Mouse (Mus musculus) lung, postnatal 10 days (tissue): ENCODE measurements around the gene St7.
A peak's percentile ranks its signal among the peaks of the same experiment; 100 is the strongest.

Source experiments
- DNase-seq: peaks from one replicate; pipeline ENCODE4 v3.0.0; 2021

Gene St7

DNA sequence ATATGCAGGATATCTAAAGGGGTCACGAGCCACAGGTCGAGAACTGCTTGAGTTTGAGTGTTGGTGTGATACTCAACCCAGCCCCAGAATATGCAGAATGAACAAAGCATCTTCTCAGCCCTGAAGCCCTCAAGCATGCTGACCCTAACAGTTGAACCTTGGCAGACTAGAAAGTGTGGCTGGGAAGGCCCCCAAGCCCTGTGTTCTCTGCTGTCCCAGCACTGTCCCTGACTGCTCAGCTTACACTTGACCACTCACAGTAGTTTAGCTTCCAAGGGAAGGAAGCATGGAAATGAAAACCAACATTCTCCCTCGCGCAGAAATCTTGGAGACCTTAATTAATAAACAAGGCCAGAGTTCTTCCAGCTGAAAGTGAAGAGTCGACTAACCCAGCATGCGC, 219.6 kb downstream of the St7 start:
- DNase-seq, result peak; percentile 19

DNA sequence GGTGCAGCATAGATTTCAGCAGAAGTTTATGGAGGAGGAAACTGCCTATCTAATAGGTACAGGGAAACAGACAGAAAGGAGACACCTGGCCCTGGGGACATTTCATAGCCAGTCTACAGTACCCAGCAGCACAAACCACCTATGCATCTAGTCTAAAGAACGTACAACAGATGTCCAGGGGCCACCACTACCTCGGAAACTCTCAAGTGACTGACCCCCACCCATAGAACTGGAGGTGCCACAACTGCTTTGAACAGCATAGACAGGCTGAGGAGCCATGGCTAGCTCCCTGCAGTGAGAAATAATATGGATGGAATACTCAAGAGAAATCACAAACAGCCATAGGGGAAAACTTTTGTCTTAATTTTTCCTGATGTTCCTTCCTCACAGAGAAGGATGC, 220.1 kb downstream of the St7 start:
- no peak for DNase-seq

DNA sequence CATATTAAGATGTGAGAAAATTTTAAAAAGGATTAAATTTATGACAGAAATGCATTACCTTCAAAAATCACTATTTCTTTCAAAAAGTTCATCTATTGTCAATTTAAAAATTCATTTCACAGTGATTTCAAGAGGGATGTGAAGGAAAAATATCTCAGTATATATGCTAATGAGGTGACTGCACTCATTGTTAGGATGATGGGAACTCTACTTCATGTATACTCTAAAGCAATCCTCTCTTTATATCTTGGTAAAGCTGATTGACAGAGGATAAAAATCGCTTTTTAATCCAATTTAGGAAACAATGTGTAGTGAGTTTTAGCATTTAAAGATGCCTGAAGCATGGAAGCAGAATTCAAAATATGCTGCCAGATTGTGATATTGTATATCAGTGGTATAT, 220.6 kb downstream of the St7 start:
- DNase-seq, result no peak

DNA sequence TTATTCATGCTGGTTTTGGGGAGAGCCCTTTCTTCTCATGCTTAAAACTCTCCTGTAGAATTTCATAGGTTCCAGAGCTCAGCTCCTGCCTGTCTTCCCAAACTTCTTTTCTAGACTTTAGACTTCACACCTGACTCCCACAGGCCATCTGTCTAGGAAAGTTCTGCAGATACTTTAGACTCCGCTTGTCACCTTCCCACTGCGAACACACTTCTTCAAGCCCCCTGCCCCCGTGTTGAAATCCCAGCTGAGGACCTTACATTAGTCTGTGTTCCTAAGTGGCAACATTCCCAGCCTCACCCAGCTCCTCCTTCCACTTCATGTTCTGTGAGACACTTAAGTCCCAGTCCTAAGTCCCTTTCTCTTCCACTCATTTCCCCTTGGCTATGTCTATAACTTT, 221.6 kb downstream of the St7 start:
- no peak for DNase-seq

DNA sequence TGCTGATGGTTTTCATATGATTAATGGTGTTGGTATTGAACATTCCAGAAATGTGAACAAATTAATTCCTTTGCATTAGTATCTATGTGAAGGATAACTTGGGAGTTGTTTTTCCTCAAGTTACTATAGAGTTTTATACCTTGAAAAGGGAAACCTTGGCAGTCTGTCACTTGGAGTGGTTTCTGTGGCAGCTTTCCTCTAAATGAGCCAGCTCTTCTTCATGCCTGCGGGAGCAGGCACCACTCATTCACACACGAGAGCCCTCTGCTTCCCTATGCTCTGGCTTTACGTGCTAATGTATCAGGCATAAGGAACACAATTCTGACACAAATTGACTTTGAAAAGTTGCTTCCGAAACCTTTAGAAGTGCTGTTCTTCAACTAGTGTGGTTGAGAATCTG, 224.5 kb downstream of the St7 start:
- no peak for DNase-seq

DNA sequence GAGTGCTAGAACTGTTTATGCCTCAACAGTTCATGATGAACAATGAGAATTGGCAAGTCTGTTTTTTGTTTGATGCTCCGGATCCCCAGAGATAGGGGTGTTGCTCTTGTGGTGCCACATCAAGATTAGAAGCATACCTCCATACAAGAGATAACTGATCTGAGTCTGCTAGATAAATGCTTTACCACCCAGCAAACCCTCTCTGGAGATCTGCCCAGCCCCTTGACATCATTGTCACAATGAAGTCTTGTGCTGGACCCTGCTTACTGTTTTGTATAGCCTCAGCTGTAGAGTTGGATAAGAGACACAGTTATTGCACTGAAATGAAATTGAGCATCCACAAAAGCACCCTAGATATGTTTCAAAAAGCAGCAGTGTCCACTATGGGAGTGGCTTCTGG, 229.4 kb downstream of the St7 start:
- DNase-seq, result no peak

DNA sequence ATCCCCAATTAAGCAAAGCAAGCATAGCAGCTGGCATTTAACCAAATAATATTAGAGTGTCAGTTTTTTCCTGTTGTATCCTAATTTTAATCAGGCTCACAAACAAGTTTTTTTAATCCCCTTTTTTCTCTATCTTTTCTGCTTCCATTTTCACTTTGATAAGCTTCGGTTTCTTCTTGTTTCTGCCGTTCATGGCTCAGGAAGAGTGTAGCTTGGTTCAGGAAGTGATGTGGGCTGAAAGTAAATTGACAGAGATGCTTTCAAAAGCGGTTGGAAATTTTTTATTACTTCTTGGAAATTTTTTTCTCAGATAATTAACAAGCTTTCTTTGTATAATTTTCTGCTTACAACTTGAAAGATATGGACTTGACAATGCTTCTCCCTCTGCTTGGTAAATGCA, 230.2 kb downstream of the St7 start:
- no peak for DNase-seq

DNA sequence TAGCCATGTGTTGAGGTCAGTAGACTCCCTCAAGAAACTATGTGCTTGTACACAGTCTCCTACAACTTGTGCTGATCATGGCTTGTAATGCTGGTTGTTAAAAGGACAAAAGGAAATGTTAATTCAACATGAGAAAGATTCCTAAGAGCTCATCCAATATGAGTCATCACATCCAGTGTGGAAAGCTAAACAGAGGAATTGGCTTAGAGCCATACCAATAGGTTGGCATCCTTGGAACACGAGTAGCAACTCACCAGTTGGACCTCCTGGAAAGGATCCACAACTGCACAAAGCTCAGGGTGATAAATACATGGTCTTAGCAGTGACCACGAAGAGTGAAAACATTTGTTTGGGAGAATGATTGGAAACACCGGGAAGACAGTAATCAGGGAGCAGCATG, 230.6 kb downstream of the St7 start:
- DNase-seq, result no peak

DNA sequence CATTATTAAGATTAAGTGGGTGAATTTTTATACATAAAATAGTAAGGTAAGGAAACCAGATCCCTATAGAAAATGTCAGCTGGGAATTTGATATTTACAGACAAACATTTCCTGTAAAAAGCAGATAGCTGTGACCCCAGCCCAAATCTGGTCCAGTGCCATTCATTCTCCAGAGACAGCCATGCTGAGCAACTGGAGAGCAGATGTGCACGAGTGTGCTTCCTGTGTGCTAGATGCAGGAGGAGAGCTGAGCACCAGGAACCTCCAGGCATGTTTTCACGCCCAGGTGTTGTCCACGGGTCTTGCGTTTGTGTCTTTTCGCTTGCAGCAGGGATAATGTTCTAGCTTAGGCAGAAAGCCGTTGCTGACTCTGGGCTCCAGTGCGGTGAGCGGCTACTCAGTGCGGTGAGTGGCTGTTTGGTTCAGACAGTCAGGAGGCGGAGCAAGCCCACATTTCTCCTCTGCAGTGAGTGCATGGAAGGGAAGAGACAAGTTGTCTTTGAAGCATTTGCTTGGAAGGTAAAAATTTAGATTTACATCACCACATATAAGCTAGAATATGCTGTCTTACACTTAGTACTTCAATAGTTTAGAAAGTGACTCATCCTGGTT, 231.3 kb downstream of the St7 start:
- no peak for DNase-seq

DNA sequence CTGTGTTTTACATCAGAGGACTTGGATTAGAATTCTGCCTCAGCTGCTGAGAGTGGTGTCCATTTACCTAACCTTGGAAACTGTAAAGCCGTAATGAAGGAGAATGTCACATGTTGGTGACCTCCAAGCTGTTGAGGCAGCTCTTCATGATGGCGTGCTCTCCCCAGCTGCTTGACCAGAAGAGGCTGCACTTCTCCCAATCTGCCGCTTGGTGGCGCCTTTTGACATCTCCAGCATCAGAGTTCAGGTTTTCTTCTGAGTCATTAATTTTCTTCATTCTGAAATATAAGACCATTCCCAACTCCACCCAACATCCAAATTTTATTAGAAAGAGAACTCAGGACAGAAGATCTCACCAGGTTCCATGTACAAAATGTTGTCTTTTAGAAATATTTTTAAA, 232.5 kb downstream of the St7 start:
- DNase-seq, result peak; percentile 58

DNA sequence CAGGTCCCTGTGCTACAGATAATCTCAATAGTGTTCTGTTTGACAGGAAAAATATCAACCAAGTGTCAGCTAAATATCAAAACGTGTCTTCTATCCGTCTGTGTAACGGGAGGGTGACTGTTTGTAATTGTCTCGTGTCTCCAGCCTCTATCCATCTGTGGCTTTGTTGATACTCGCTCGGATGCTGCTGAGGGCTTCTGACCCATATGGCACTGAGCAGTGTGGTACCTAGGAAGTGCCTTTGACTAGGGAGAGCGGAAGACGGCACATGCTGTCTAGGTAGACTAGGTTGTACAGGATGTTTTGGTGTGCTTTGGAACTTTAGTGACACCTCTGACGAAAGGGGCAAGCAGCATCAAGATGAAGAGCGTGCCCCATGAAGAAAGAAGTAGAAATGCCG, 235.0 kb downstream of the St7 start:
- no peak for DNase-seq

DNA sequence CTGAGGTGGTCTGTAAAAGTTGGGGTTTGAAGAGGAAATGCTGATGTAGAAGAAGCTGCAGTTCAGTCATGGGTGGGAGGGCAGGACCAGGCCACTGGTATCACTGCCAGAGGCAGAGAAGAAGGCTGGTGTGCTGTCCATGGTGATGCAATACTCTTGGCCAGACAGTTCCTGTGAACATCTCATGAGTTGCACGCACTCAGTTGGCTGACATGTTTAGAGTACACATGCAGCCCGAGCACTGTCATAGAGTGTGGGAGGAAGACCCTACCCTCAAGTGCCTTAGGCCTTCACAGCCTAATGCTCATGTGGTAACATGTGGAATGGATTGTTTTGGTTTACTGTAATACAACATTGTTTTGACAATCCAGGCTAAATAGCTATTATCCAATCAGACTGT, 238.5 kb downstream of the St7 start:
- DNase-seq, result no peak

DNA sequence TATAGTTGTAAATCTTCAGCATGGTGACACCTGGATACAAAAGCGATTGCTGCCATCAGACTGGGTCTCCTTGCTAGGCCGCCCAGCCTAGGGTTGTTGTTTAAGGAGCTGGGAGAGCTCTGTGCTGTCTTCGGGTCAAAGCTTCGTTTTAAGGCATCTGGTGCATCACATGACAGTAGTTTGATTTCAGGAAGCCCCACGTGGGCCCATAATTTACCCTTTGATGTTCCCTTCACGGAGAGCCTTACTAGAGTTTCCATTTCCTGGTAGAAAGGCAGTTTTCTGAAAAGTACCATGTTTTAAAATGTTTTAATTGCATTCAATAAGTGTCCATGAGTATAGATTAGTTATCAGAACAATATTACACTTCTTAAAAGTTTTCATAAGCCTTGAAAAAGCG, 239.1 kb downstream of the St7 start:
- no peak for DNase-seq

DNA sequence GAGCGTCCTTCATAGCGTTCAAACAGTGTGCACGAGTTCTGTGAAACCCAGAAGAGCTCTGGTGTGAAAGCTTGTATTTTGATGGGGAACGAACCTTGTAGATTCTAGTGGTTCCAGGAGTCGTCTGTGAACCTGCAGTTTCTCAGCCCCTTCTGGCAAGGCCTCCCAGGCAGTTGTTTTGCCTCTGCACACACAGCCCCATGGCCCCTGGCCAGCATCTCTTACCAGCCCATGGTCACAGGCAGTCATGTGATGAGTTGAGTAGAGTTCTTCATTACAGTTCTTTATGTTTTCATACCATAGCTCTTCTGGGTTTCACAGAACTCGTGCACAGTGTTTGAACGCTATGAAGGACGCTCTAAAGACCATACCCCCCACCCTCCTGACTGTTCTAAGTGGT, 240.1 kb downstream of the St7 start:
- no peak for DNase-seq

DNA sequence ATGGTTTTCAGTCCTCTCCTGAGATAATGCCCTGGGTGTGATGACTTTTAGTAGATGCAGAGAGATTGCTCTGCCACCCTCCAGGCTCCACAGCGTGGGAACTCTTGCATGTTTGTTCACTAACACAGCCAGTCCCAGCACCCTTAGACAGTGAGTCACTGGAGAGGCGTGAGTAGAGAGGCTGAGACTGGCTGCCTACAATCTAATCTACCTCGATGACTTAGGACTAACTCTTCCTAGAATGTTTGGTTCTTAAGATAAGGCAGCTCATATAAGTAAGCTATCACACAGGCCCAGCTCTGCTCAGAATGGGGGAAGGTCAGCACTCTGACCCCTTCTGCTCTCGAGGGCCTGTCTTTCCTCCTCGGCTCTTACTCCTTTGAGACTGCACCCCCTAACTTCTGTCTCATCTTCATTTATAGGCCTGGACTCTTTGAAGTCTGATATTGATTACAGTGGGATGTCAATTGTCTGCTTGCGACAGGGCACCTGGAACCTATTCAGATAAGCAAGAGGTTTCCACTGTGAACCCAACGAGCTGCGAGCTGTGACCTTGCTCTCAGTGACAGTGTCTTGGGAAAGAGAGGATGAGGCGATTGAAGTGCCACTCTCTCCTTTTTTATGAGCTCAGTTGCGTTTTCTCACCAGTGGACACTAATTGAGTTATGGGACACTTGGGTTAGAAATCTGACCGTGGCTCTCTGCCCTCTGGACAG, 246.1 kb downstream of the St7 start:
- DNase-seq, result no peak

DNA sequence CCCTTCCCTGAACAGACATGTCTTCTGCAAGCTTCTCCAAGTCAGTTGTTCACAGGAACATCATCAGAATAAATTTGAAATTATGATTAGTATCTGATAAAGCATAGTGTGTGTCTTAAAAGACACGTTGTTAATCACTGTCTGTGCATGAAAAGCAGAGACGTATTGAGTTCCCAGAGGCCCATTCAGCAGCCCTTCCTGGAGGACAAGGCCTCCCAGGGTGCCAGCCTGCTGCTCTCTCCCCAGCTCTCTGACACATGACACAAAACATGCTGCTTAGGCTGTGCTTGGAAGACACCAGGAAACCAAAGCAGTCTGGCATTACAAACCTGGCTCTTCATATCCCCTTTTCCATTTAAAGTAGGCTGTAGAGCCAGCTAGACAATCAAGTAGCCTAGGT, 249.2 kb downstream of the St7 start:
- DNase-seq, result no peak

DNA sequence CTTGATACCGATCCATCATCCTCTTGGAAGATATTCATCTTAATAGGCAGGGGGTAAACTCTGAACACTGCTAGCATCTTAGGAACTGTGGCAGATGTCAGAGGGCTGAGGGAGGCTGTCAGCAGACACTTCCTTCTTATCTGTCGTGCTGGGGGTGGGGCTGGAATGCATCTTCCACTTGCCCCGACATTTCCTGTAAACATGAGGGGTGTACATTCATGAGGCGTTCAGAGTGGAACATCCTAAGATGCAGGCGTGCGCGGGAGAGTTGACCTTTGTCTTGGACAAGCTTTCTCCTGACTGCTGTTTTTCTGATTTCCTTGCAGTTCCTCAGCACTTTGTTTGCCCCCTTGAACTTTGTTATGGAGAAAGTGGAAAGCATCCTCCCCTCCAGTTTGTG, 249.6 kb downstream of the St7 start:
- peak; percentile 51 for DNase-seq

DNA sequence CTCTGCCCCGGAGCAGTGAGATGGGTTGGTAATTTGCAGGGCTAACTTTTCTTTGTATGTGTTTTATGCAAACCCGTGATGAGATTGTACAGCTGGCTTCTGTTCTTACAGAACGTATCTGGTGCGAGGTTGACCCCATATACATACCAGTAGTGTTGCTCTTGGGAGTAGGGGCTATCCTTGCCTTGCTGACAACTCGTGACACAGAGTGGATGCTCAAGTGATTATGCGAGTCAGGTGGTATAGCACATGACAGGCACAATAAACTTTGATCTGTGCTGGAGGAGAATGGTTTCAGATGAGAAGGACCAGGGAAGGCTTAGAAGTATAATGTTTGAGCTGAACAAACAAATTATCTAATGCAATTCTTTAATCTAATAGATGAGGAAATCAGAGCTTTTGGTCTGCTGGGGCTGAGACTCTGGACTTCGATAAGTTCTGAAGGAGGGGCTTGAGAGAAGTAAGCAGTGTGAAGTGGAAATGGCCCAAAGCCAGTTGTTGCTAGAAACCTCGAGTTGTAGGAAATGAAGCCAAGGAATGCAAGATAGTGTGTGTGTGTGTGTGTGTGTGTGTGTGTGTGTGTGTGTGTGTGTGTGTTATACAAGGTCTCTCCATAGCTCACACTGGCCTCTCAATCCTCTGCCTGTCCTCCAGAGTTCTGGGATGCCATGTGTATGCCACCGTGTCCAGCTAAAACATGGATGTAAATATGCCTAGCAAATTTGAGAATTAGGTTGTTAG, 251.3 kb downstream of the St7 start:
- peak; percentile 68 for DNase-seq

DNA sequence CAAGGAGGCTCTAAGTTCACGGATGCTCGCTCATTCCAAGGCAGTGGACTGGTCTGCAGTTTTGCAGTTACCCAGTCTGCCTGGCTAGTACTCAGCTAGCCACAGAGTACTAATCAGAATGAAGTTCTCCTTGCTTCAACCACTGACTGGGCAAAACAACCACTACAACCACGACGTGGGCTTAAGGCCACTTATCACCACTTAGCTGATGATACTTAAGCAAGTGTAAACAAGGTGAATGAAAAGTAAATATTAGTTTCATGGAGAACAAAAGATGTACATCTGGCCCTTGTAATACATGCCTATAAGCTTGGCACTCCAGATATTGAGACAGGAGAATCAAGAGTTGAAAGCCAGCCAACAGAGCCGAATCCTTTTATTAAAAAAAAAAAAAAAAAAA, 253.7 kb downstream of the St7 start:
- no peak for DNase-seq

DNA sequence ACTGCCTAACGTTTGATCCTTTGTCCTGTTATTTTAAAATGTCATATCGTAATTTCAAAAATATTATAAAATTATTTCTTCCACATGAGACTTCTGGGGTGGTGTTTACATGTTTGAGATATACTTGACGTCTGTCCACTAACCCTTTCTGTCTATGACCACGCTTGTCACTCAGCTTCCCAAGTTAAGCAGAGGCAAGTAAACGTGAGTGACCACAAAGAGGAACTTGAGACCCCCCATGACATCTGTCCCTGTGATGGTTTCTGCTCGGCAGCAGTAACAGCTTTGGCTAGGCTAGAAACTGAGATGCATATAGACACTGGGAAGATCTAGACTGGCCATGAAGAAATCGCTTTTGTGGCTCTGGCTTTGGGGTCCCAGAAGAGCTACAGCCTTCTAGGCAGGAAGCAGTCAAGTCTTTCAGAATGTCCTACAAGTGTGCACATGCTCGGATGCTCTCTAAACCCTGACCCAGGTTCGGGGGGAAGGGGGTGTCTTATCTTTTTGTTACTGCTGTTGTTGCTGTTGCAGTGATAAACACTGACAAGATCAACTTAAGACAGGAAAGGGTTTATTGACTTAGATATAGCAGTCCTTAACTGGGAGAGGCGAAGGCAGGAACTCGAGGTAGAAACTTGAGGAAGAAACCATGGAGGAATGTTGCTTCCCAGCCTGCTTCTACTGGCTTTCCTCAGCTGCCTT, 254.5 kb downstream of the St7 start:
- DNase-seq, result no peak

DNA sequence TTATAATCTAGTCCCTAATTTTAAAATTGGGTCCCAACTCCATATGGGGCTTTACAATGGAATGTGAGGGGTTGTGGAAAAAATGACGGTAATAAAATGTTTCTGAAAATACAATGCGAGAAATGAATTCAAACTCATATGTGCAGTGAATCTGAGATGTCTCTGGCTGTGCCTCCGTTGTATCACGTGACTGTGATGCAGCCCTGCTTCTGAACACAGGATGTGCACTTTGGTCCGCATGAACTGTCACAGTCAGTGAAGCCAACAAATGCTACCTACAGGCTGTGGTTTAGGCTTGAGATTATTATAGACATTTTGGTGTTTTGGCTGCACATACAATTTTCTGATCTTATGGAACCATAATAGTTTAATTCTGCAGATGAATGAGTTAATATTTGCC, 256.4 kb downstream of the St7 start:
- no peak for DNase-seq

DNA sequence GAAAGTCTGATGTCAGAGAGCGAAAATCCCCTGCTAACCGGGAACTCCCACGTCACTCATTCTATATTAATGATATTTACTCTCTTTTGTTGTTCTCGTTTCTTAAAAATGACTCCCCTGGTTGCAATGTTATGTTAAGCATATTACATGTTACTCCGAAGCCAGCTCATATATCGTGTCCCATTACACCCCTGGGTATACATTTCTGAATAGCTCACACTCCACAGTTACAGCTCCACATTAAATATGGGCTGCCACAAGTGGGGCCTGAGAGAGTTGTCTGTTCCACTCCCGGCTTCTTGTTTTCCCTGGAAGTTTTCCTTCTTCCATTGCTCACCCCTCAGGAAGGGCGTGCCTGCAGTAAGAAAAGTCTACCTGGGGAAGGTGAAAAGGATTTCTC, 259.0 kb downstream of the St7 start:
- DNase-seq, result no peak

DNA sequence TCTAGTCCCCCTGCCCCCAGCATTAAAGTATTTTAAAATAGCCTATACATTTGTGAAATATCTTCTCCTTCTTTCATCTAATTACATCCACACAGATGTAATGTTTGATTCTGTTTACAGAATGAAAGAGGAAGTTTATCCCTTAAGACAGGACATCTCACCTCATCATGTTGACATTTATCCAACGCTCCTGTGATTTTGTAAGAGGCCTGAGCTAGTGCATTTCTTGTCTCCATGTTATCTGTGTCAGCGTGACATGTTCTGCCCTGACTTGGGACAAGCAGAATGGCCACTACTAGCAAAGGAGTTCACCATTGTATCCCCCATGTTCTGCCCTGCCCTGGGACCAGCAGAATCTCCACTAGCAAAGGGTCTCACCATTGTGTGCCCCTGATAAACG, 270.7 kb downstream of the St7 start:
- DNase-seq, result no peak
